Mouse (Mus musculus) erythroblast, embryonic 14.5 days (primary cell): ENCODE data around the gene Adcy2.

ENCODE experiments used
- GATA1 ChIP-seq: IDR thresholded peaks from 2 replicates; pipeline ENCODE4 v1.6.1; 2012; ENCODE audit warnings: low read length, inconsistent platforms, mixed read lengths
- TAL1 ChIP-seq: IDR thresholded peaks from 3 replicates; pipeline ENCODE4 v1.6.1; 2012; ENCODE audit warnings: low read length, inconsistent platforms, mixed read lengths

GRCm38 (mm10) chr13:68583961-68584360 lies 415.4 kb downstream of the Adcy2 start:
- TF ChIP-seq TAL1 = no peak
- no peak for TF ChIP-seq GATA1
